Mouse (Mus musculus) MEL (cell line): Measurements from ENCODE around the gene Sox6. TPM values are rescaled to one million over a fixed set of nuclear protein-coding genes. Genes with fewer than 3 reads are reported as not detected.

Source experiments
- DNase-seq: peaks from one replicate; pipeline ENCODE4 v3.0.0; 2011; ENCODE audit warnings: low read depth, low spot score
- H3K27ac ChIP-seq: 2 replicates; pipeline ENCODE4 v1.5.1; 2012; ENCODE audit warnings: low read depth, mild to moderate bottlenecking, control low read depth, low read length, moderate library complexity; ENCODE audit not compliant: control insufficient read depth
- H3K27me3 ChIP-seq, 2 experiments: fragments of 150-350 bp in 1 of 2; sonication (generic) in 1 of 2; 2 replicates each; pipeline ENCODE4 v1.6.1; 2012; ENCODE audit warnings: low read length in 2 of 2, mild to moderate bottlenecking in 2 of 2, improper control_type of control experiment in 1 of 2, moderate library complexity in 1 of 2; ENCODE audit not compliant: insufficient read depth in 2 of 2, control insufficient read depth in 1 of 2
- H3K36me3 ChIP-seq, 2 experiments: 2 replicates each; pipeline ENCODE4 v1.6.1; 2012 to 2014; ENCODE audit warnings: low read length in 2 of 2, improper control_type of control experiment in 1 of 2, inconsistent platforms in 1 of 2, mild to moderate bottlenecking in 1 of 2; ENCODE audit not compliant: insufficient read depth in 2 of 2, control insufficient read depth in 1 of 2
- H3K4me1 ChIP-seq, 2 experiments: fragments of 150-350 bp in 1 of 2; sonication (generic) in 1 of 2; 2 replicates each; pipeline ENCODE4 v1.6.1; 2012; ENCODE audit warnings: low read length in 2 of 2, improper control_type of control experiment in 1 of 2, mild to moderate bottlenecking in 1 of 2; ENCODE audit not compliant: insufficient read depth in 2 of 2, control insufficient read depth in 1 of 2
- H3K4me3 ChIP-seq, 2 experiments: fragments of 150-350 bp in 1 of 2; sonication (generic) in 1 of 2; 2 replicates each; pipeline ENCODE4 v1.5.1; 2012; ENCODE audit warnings: low read depth in 2 of 2, low read length in 2 of 2, mild to moderate bottlenecking in 2 of 2, moderate library complexity in 2 of 2, control low read depth in 1 of 2, improper control_type of control experiment in 1 of 2; ENCODE audit not compliant: control insufficient read depth in 1 of 2, insufficient read depth in 1 of 2
- H3K79me2 ChIP-seq: 2 replicates; pipeline ENCODE4 v1.6.1; 2012; ENCODE audit warnings: mild to moderate bottlenecking, low read length, moderate library complexity; ENCODE audit not compliant: control insufficient read depth, poor library complexity, insufficient read depth
- H3K9ac ChIP-seq: 2 replicates; pipeline ENCODE4 v1.6.1; 2012; ENCODE audit warnings: low read depth, mild to moderate bottlenecking, control low read depth, low read length, moderate library complexity; ENCODE audit not compliant: control insufficient read depth, poor library complexity, severe bottlenecking
- H3K9me3 ChIP-seq: fragments of 150-350 bp; sonication (generic); replicated peaks from 2 replicates; pipeline ENCODE4 v1.6.1; 2012; ENCODE audit warnings: mild to moderate bottlenecking, low read length, improper control_type of control experiment, moderate library complexity; ENCODE audit not compliant: insufficient read depth
- BHLHE40 ChIP-seq: IDR thresholded peaks from 2 replicates; pipeline ENCODE4 v1.6.1; 2012; ENCODE audit warnings: low read depth, mild to moderate bottlenecking, inconsistent platforms, low read length, improper control_type of control experiment, borderline replicate concordance
- CHD1 ChIP-seq: IDR thresholded peaks from 2 replicates; pipeline ENCODE4 v1.6.1; 2012; ENCODE audit warnings: low read depth, mild to moderate bottlenecking, inconsistent platforms, low read length, improper control_type of control experiment
- CTCF ChIP-seq, 3 experiments: IDR thresholded peaks in 2 of 3; conservative IDR thresholded peaks in 1 of 3; 2 replicates each; pipeline ENCODE4 v1.5.1; 2011 to 2012; ENCODE audit warnings: low read length in 3 of 3, low read depth in 2 of 3, mild to moderate bottlenecking in 2 of 3, improper control_type of control experiment in 1 of 3, inconsistent platforms in 1 of 3, mixed read lengths in 1 of 3, moderate library complexity in 1 of 3; ENCODE audit not compliant: control insufficient read depth in 1 of 3, insufficient read depth in 1 of 3, poor library complexity in 1 of 3, severe bottlenecking in 1 of 3
- E2F4 ChIP-seq: IDR thresholded peaks from 2 replicates; pipeline ENCODE4 v1.6.1; 2011; ENCODE audit warnings: low read depth, low read length, improper control_type of control experiment, borderline replicate concordance
- ELF1 ChIP-seq: IDR thresholded peaks from 2 replicates; pipeline ENCODE4 v1.6.1; 2014; ENCODE audit warnings: low read depth, mild to moderate bottlenecking, inconsistent platforms, low read length, improper control_type of control experiment, moderate library complexity
- ETS1 ChIP-seq: IDR thresholded peaks from 2 replicates; pipeline ENCODE4 v1.6.1; 2012; ENCODE audit warnings: low read depth, mild to moderate bottlenecking, inconsistent platforms, low read length, improper control_type of control experiment, moderate library complexity
- GABPA ChIP-seq: IDR thresholded peaks from 2 replicates; pipeline ENCODE4 v1.6.1; 2012; ENCODE audit warnings: low read depth, mild to moderate bottlenecking, inconsistent platforms, low read length, improper control_type of control experiment, moderate library complexity
- JUND ChIP-seq: IDR thresholded peaks from 2 replicates; pipeline ENCODE4 v1.6.1; 2011; ENCODE audit warnings: low read depth, mild to moderate bottlenecking, improper control_type of control experiment, low read length
- KAT2A ChIP-seq: conservative IDR thresholded peaks from 2 replicates; pipeline ENCODE4 v1.6.1; 2012; ENCODE audit warnings: low read depth, low read length, improper control_type of control experiment, inconsistent platforms
- MAFK ChIP-seq: IDR thresholded peaks from 2 replicates; pipeline ENCODE4 v1.6.1; 2011; ENCODE audit warnings: low read depth, mild to moderate bottlenecking, low read length, improper control_type of control experiment, borderline replicate concordance
- MAX ChIP-seq: IDR thresholded peaks from 2 replicates; pipeline ENCODE4 v1.6.1; 2011; ENCODE audit warnings: low read length, improper control_type of control experiment
- MAZ ChIP-seq: IDR thresholded peaks from 2 replicates; pipeline ENCODE4 v1.6.1; 2012; ENCODE audit warnings: low read depth, mild to moderate bottlenecking, inconsistent platforms, low read length, improper control_type of control experiment
- MEF2A ChIP-seq: IDR thresholded peaks from 2 replicates; pipeline ENCODE4 v1.6.1; 2014; ENCODE audit warnings: low read depth, mild to moderate bottlenecking, inconsistent platforms, low read length, improper control_type of control experiment; ENCODE audit not compliant: poor library complexity, insufficient replicate concordance, severe bottlenecking; ENCODE audit errors: extremely low read depth
- MXI1 ChIP-seq: IDR thresholded peaks from 2 replicates; pipeline ENCODE4 v1.6.1; 2011; ENCODE audit warnings: mild to moderate bottlenecking, low read depth, low read length, improper control_type of control experiment
- MYB ChIP-seq: IDR thresholded peaks from 2 replicates; pipeline ENCODE4 v1.6.1; 2011; ENCODE audit warnings: mild to moderate bottlenecking, low read depth, low read length, improper control_type of control experiment
- POLR2A ChIP-seq, 2 experiments: IDR thresholded peaks; 2 replicates each; pipeline ENCODE4 v1.6.1; 2011 to 2012; ENCODE audit warnings: low read length in 2 of 2, mild to moderate bottlenecking in 2 of 2, control low read depth in 1 of 2, improper control_type of control experiment in 1 of 2, low read depth in 1 of 2, moderate library complexity in 1 of 2; ENCODE audit not compliant: control insufficient read depth in 1 of 2, insufficient read depth in 1 of 2, poor library complexity in 1 of 2
- POLR2AphosphoS2 ChIP-seq: IDR thresholded peaks from 2 replicates; pipeline ENCODE4 v1.6.1; 2011; ENCODE audit warnings: low read length, improper control_type of control experiment
- POLR2AphosphoS5 ChIP-seq: IDR thresholded peaks from 2 replicates; pipeline ENCODE4 v1.6.1; 2012; ENCODE audit warnings: low read depth, borderline replicate concordance, mild to moderate bottlenecking, inconsistent platforms, low read length, moderate library complexity, mixed read lengths
- SIN3A ChIP-seq: IDR thresholded peaks from 2 replicates; pipeline ENCODE4 v1.6.1; 2012; ENCODE audit warnings: low read length, improper control_type of control experiment, inconsistent platforms
- SMC3 ChIP-seq: IDR thresholded peaks from 2 replicates; pipeline ENCODE4 v1.6.1; 2011; ENCODE audit warnings: low read depth, low read length, improper control_type of control experiment
- TAL1 ChIP-seq: IDR thresholded peaks from 2 replicates; pipeline ENCODE4 v1.6.1; 2012; ENCODE audit warnings: mild to moderate bottlenecking, inconsistent platforms, low read length, moderate library complexity, mixed read lengths
- UBTF ChIP-seq: IDR thresholded peaks from 2 replicates; pipeline ENCODE4 v1.6.1; 2012; ENCODE audit warnings: low read depth, mild to moderate bottlenecking, inconsistent platforms, low read length, improper control_type of control experiment, moderate library complexity, borderline replicate concordance; ENCODE audit not compliant: insufficient read depth
- USF1 ChIP-seq: IDR thresholded peaks from 2 replicates; pipeline ENCODE4 v1.6.1; 2014; ENCODE audit warnings: low read depth, mild to moderate bottlenecking, inconsistent platforms, low read length, improper control_type of control experiment, moderate library complexity
- ZC3H11A ChIP-seq: IDR thresholded peaks from 2 replicates; pipeline ENCODE4 v1.6.1; 2012; ENCODE audit warnings: low read depth, mild to moderate bottlenecking, inconsistent platforms, low read length, improper control_type of control experiment
- polyA plus RNA-seq, 2 experiments: library from polyadenylated mRNA; stranded (reverse) in 1 of 2; unstranded in 1 of 2; fragments of >175 nt in 1 of 2; fragments of >200 nt in 1 of 2; gene quantifications; 2 replicates each; pipeline versions ENCODE4 v1.2.1 to v1.2.4; 2012; ENCODE audit warnings: low replicate concordance in 2 of 2, low read depth in 1 of 2; ENCODE audit not compliant: insufficient read length in 2 of 2, insufficient read depth in 1 of 2, missing spikeins in 1 of 2
- total RNA-seq: library from RNA; depleted of rRNA; stranded (reverse); fragments of 300-350 nt; gene quantifications from 2 replicates; pipeline ENCODE4 v1.2.3, GENCODE M21; 2012

The Sox6 gene
- total and polyA plus RNA-seq, 3 experiments, result 2.6 to 4.6 TPM; not detected in 1

GRCm38 (mm10) chr7:115474115-115474514 lies 564.5 kb downstream of the Sox6 start:
- Histone ChIP-seq H3K9ac (no peak overlapping the region), H3K27ac (no peak overlapping the region), H3K27me3 (no peaks in the 10 kb centered on the region), H3K79me2 (no peaks in the 10 kb centered on the region), H3K36me3 (no peaks in the 10 kb centered on the region), H3K4me3 (no peak overlapping the region), H3K4me1 (no peaks in the 10 kb centered on the region), H3K9me3 (no peaks in the 10 kb centered on the region)
- DNase-seq, result no peak
- TF ChIP-seq GABPA (no peak), MYB (no peak), CHD1 (no peak), ETS1 (no peak), CTCF (IDR thresholded peaks at IDR 0.05 in 2 of 3, conservative IDR thresholded peaks at IDR 0.05 in 1 of 3; ENCODE audit: control insufficient read depth in 1 of 3, insufficient read depth in 1 of 3, low read depth in 2 of 3, low read length in 3 of 3, poor library complexity in 1 of 3, severe bottlenecking in 1 of 3) (no peak), MAZ (no peak), ZC3H11A (no peak)

- no peaks in the 10 kb centered on the region for H3K36me3 ChIP-seq
- H3K9ac ChIP-seq, result no peak overlapping the region
- TF ChIP-seq POLR2AphosphoS2 (no peak), POLR2AphosphoS5 (no peak), E2F4 (no peak), USF1 (no peak), JUND (no peak), MYB (no peak), ZC3H11A (no peak), MAFK (no peak), KAT2A (no peak), TAL1 (no peak), ETS1 (no peak), ELF1 (no peak), BHLHE40 (no peak)
- TF ChIP-seq, all 39 proteins: peak for 0
Measured at GRCm38 (mm10) chr7:115472850-115473249, 565.7 kb downstream of the Sox6 start.

GRCm38 (mm10) chr7:115471521-115471920 lies 567.1 kb downstream of the Sox6 start:
- Histone ChIP-seq H3K9ac (no peak overlapping the region), H3K36me3 (no peaks in the 10 kb centered on the region), H3K27ac (no peak overlapping the region)

More at GRCm38 (mm10) chr7:115472850-115473249, 565.7 kb downstream of the Sox6 start:
- H3K79me2 ChIP-seq, result no peaks in the 10 kb centered on the region
- H3K27me3 ChIP-seq, result no peaks in the 10 kb centered on the region
- no peak overlapping the region for H3K27ac ChIP-seq
- H3K4me3 ChIP-seq, result no peak overlapping the region
- no peaks in the 10 kb centered on the region for H3K9me3 ChIP-seq
- no peak for DNase-seq
- H3K4me1 ChIP-seq, result no peaks in the 10 kb centered on the region

More at GRCm38 (mm10) chr7:115471521-115471920, 567.1 kb downstream of the Sox6 start:
- no peaks in the 10 kb centered on the region for H3K27me3 ChIP-seq
- H3K79me2 ChIP-seq, result no peaks in the 10 kb centered on the region
- TF ChIP-seq MAX (no peak), MEF2A (no peak), ETS1 (no peak), MXI1 (no peak), POLR2A (IDR thresholded peaks at IDR 0.05; ENCODE audit: control insufficient read depth in 1 of 2, insufficient read depth in 1 of 2, low read depth in 1 of 2, low read length in 2 of 2, poor library complexity in 1 of 2) (no peak), USF1 (no peak), SMC3 (no peak), CHD1 (no peak), SIN3A (no peak), MAFK (no peak), UBTF (no peak)
- TF ChIP-seq, all 39 proteins: peak for 0
- H3K9me3 ChIP-seq, result no peaks in the 10 kb centered on the region
- DNase-seq, result no peak
- H3K4me1 ChIP-seq, result no peaks in the 10 kb centered on the region
- H3K4me3 ChIP-seq, result no peak overlapping the region
